Mouse (Mus musculus) adrenal gland, adult 2 months (tissue): ENCODE results near the gene Eps8l3. TPM values are rescaled to one million over a fixed set of nuclear protein-coding genes. Genes with fewer than 3 reads are reported as not detected.

Experiments
- polyA plus RNA-seq: library from polyadenylated mRNA; depleted of rRNA; stranded (reverse); fragments of >200 nt; gene quantifications from 2 replicates; pipeline ENCODE4 v1.2.3, GENCODE M21; 2012; rRNA removed
- total RNA-seq, 2 experiments: library from RNA; stranded (reverse); gene quantifications; 2 replicates each; pipeline ENCODE4 v1.2.3; 2021

The Eps8l3 gene
- total and polyA plus RNA-seq, 3 experiments: not detected

Other genes starting within 250 kb of the Eps8l3 start
- not detected for gene Gm10961, start 245.9 kb upstream of the Eps8l3 start, total RNA-seq
- gene Gm10961, start 245.9 kb upstream of the Eps8l3 start, polyA plus RNA-seq: not detected in 2 replicates
- gene Strip1, start 245.5 kb upstream of the Eps8l3 start, total RNA-seq: 10 to 100 TPM; 30.9 to 34.2 TPM
- 39.4 and 41.6 TPM in 2 replicates for gene Strip1, start 245.5 kb upstream of the Eps8l3 start, polyA plus RNA-seq
- 100 to 1,000 TPM; 218 to 230 TPM for gene Ahcyl1, start 180.7 kb upstream of the Eps8l3 start, total RNA-seq
- 33.9 and 37.0 TPM in 2 replicates for gene Ahcyl1, start 180.7 kb upstream of the Eps8l3 start, polyA plus RNA-seq
- gene Csf1, start 116.8 kb upstream of the Eps8l3 start, total RNA-seq: 10 to 100 TPM; 16.5 to 25.2 TPM
- gene Csf1, start 116.8 kb upstream of the Eps8l3 start, polyA plus RNA-seq: 21.1 and 23.4 TPM in 2 replicates
- 10 to 100 TPM; 34.7 to 55.3 TPM for gene Gstm5, start 18.6 kb downstream of the Eps8l3 start, total RNA-seq
- gene Gstm5, start 18.6 kb downstream of the Eps8l3 start, polyA plus RNA-seq: 11.9 and 12.7 TPM in 2 replicates
- 100 to 1,000 TPM; 158 to 186 TPM for gene Gstm7, start 54.6 kb downstream of the Eps8l3 start, total RNA-seq
- gene Gstm7, start 54.6 kb downstream of the Eps8l3 start, polyA plus RNA-seq: 44.4 and 51.2 TPM in 2 replicates
- 1 to 10 TPM; 6.1 to 6.5 TPM for gene Gstm6, start 66.5 kb downstream of the Eps8l3 start, total RNA-seq
- 0.90 and 1.0 TPM in 2 replicates for gene Gstm6, start 66.5 kb downstream of the Eps8l3 start, polyA plus RNA-seq
- gene Gstm3, start 92.1 kb downstream of the Eps8l3 start, total RNA-seq: not detected
- gene Gstm3, start 92.1 kb downstream of the Eps8l3 start, polyA plus RNA-seq: 0.58 and 0.62 TPM in 2 replicates
- gene Gstm2, start 109.2 kb downstream of the Eps8l3 start, total RNA-seq: 100 to 1,000 TPM; 231 to 239 TPM
- 133 and 141 TPM in 2 replicates for gene Gstm2, start 109.2 kb downstream of the Eps8l3 start, polyA plus RNA-seq
- 100 to 1,000 TPM; 463 to 520 TPM for gene Gstm1, start 140.7 kb downstream of the Eps8l3 start, total RNA-seq
- 1,201 and 1,446 TPM in 2 replicates for gene Gstm1, start 140.7 kb downstream of the Eps8l3 start, polyA plus RNA-seq
- gene Gstm4, start 167.7 kb downstream of the Eps8l3 start, total RNA-seq: 10 to 100 TPM; 16.8 to 19.7 TPM
- 13.4 and 14.8 TPM in 2 replicates for gene Gstm4, start 167.7 kb downstream of the Eps8l3 start, polyA plus RNA-seq
- gene Ampd2, start 209.4 kb downstream of the Eps8l3 start, total RNA-seq: 100 to 1,000 TPM; 121 to 151 TPM
- 721 and 995 TPM in 2 replicates for gene Ampd2, start 209.4 kb downstream of the Eps8l3 start, polyA plus RNA-seq
- 10 to 100 TPM; 12.3 to 13.1 TPM for gene Gnat2, start 215.6 kb downstream of the Eps8l3 start, total RNA-seq
- gene Gnat2, start 215.6 kb downstream of the Eps8l3 start, polyA plus RNA-seq: 7.9 and 10.1 TPM in 2 replicates